ENCODE assay signal across 8 mouse cellular contexts in the genomic region with DNA sequence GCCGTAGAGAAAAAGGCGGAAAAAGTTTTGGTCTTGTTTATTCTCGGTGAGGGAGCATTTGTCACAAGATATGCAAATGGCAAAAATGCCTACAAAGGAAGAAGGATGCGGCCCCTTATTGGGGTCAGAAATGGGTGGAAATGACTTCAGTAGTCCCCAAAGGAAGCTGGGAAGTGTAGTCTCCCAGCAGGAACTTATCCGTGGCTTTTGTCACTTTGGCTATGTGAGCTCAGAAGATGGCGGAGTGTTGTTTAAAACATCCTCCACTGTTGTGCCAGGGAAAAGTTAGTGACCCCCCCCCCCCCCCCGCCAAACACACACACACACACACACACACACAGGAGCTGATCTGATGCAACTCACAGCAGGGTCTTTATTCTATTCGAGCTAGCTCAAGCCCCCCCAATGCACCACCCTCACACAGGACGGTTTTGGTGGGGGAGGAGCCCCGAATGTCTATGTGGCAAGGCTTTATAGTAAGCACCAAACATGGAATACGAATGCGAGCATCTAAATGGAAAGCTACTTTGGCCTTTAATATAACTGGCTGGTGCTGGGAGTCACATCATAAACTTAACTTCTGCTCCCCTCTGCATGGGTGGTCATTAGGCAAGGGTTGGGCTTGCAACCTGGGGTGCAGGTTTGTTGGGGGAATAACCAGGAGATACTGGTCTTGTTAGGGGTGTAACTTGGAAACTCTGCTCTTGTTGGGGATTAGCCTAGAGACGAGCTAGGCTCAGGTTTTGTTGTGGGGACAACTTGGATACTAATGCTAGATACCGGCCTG. TPM values are rescaled to one million over a fixed set of nuclear protein-coding genes. Genes with fewer than 3 reads are reported as not detected.
A peak's percentile ranks its signal among the peaks of the same experiment; 100 is the strongest.
DNase-seq lines count a peak whose midpoint lies in the region; ATAC-seq and TF ChIP-seq lines count a peak whose summit lies in the region.

No protein-coding gene starts in this region.

- no peaks in the 10 kb centered on the region for H3K9me3 ChIP-seq in intestine, embryonic 16.5 days (ENCODE audit: control insufficient read depth, low read length)
- no peaks in the 10 kb centered on the region for H3K9me3 ChIP-seq in limb, embryonic 10.5 days (replicated peaks)

- 29% methylated on average over 13 of the region's 14 CpGs for WGBS in intestine, embryonic 16.5 days
- 38% methylated on average over 14 of the region's 14 CpGs for WGBS in limb, embryonic 10.5 days

- peaks cover 6% of the 10 kb centered on the region; the same call in 1 of the 2 replicates for H3K4me1 ChIP-seq in intestine, embryonic 16.5 days (ENCODE audit: control insufficient read depth, insufficient read depth, low read length)
- H3K4me1 ChIP-seq in limb, embryonic 10.5 days = peaks cover 21% of the 10 kb centered on the region
- H3K4me1 ChIP-seq in testis, adult 2 months (ENCODE audit: control insufficient read depth, insufficient read depth, low read length) = peaks cover 16% of the 10 kb centered on the region

- H3K27me3 ChIP-seq in intestine, embryonic 16.5 days (replicated peaks; ENCODE audit: control insufficient read depth, insufficient read depth, low read length) = no peaks in the 10 kb centered on the region
- no peaks in the 10 kb centered on the region for H3K27me3 ChIP-seq in limb, embryonic 10.5 days (ENCODE audit: low read depth, poor library complexity, severe bottlenecking)
- H3K27me3 ChIP-seq in testis, adult 2 months (ENCODE audit: control insufficient read depth, insufficient read depth, low read length) = no peaks in the 10 kb centered on the region

- peak; percentile 83 for DNase-seq in embryo, embryonic 10 days (ENCODE audit: low spot score)
- no peak for DNase-seq in embryo, embryonic 9.5 days (ENCODE audit: extremely low spot score)
- DNase-seq in cerebellum, adult 18-20 months = peak; percentile 68 to 83
- DNase-seq in frontal cortex, postnatal 10 days (ENCODE audit: low spot score in 2 of 2) = peak; percentile 52 to 61
- DNase-seq in limb, embryonic 10.5 days (ENCODE audit: low spot score) = peak; percentile 48

- H3K4me2 ChIP-seq in intestine, embryonic 16.5 days (ENCODE audit: low read depth, low read length) = peak overlapping the region; percentile 77

- H3K9ac ChIP-seq in intestine, embryonic 16.5 days (ENCODE audit: low read depth, low read length) = peak overlapping the region; percentile 69

- H3K27ac ChIP-seq in intestine, embryonic 16.5 days (ENCODE audit: low read length) = peak overlapping the region; percentile 92
- peak overlapping the region; percentile 93 for H3K27ac ChIP-seq in limb, embryonic 10.5 days
- peak overlapping the region; percentile 99 for H3K27ac ChIP-seq in testis, adult 2 months (ENCODE audit: control insufficient read depth, insufficient read depth, low read depth, low read length)

- peak overlapping the region; percentile 55 for H3K4me3 ChIP-seq in intestine, embryonic 16.5 days (ENCODE audit: low read length)
- H3K4me3 ChIP-seq in limb, embryonic 10.5 days = peak overlapping the region; percentile 62
- peak overlapping the region; percentile 95 for H3K4me3 ChIP-seq in testis, adult 2 months (ENCODE audit: control insufficient read depth, low read depth, low read length)

- peak; percentile 82 for ATAC-seq in intestine, embryonic 16.5 days
- ATAC-seq in megakaryocyte-erythroid progenitor cell, adult 5-6 weeks (replicated peaks; ENCODE audit: low FRiP score, low TSS enrichment, poor library complexity, severe bottlenecking) = peak; percentile 39

- H3K36me3 ChIP-seq in intestine, embryonic 16.5 days (ENCODE audit: control insufficient read depth, insufficient read depth, low read length) = no peaks in the 10 kb centered on the region
- peaks cover 12% of the 10 kb centered on the region for H3K36me3 ChIP-seq in limb, embryonic 10.5 days
- no peaks in the 10 kb centered on the region; the same call in 1 of the 2 replicates for H3K36me3 ChIP-seq in testis, adult 2 months (ENCODE audit: control insufficient read depth, insufficient read depth, low read length)

- TF ChIP-seq POLR2A in testis, adult 2 months (IDR thresholded peaks at IDR 0.05; ENCODE audit: control insufficient read depth, low read depth, low read length) = no peak

- TF ChIP-seq CTCF in testis, adult 2 months (IDR thresholded peaks at IDR 0.05; ENCODE audit: control insufficient read depth, insufficient read depth, insufficient replicate concordance, low read depth, low read length) = no peak

RNA-seq across cellular contexts. Expression of gene Lrrc61, which starts 0.7 kb away (rescaled TPM):
- 10.4 and 12.5 TPM in 2 replicates for polyA plus RNA-seq in intestine, embryonic 16.5 days (2015; fragmentation: Nextera tagmentation; extraction: Ambion mirVana)
- polyA plus RNA-seq in limb, embryonic 10.5 days (2016; fragmentation: Nextera tagmentation; extraction: Ambion mirVana) = 13.1 and 17.2 TPM in 2 replicates
- total RNA-seq in megakaryocyte-erythroid progenitor cell, adult 5-6 weeks (2014; fragmentation: Nextera tagmentation) = 8.7 and 17.0 TPM in 2 replicates
- 1.8 and 3.3 TPM in 2 replicates for total RNA-seq in megakaryocyte-erythroid progenitor cell, adult 5-6 weeks (2017)
- 54.3 and 54.4 TPM in 2 replicates for polyA plus RNA-seq in testis, adult 2 months (2012; rRNA removed)

RNA-seq across cellular contexts. Expression of gene Rarres2, which starts 17.3 kb away (rescaled TPM):
- polyA plus RNA-seq in intestine, embryonic 16.5 days (2015; fragmentation: Nextera tagmentation; extraction: Ambion mirVana) = 105 and 109 TPM in 2 replicates
- 6.1 and 7.3 TPM in 2 replicates for polyA plus RNA-seq in limb, embryonic 10.5 days (2016; fragmentation: Nextera tagmentation; extraction: Ambion mirVana)
- not detected in 2 replicates for total RNA-seq in megakaryocyte-erythroid progenitor cell, adult 5-6 weeks (2014; fragmentation: Nextera tagmentation)
- 0.05 TPM in 1 of 2 replicates, not detected in the other for total RNA-seq in megakaryocyte-erythroid progenitor cell, adult 5-6 weeks (2017)
- 10.5 and 11.0 TPM in 2 replicates for polyA plus RNA-seq in testis, adult 2 months (2012; rRNA removed)

RNA-seq across cellular contexts. Expression of gene Atp6v0e2, which starts 17.9 kb away (rescaled TPM):
- polyA plus RNA-seq in intestine, embryonic 16.5 days (2015; fragmentation: Nextera tagmentation; extraction: Ambion mirVana) = 25.1 and 26.0 TPM in 2 replicates
- polyA plus RNA-seq in limb, embryonic 10.5 days (2016; fragmentation: Nextera tagmentation; extraction: Ambion mirVana) = 4.6 and 4.8 TPM in 2 replicates
- not detected in 2 replicates for total RNA-seq in megakaryocyte-erythroid progenitor cell, adult 5-6 weeks (2014; fragmentation: Nextera tagmentation)
- total RNA-seq in megakaryocyte-erythroid progenitor cell, adult 5-6 weeks (2017) = not detected in 2 replicates
- polyA plus RNA-seq in testis, adult 2 months (2012; rRNA removed) = 18.7 and 20.4 TPM in 2 replicates

RNA-seq across cellular contexts. Expression of gene Gm45021, which starts 34.1 kb away (rescaled TPM):
- not detected in 2 replicates for polyA plus RNA-seq in intestine, embryonic 16.5 days (2015; fragmentation: Nextera tagmentation; extraction: Ambion mirVana)
- not detected in 2 replicates for polyA plus RNA-seq in limb, embryonic 10.5 days (2016; fragmentation: Nextera tagmentation; extraction: Ambion mirVana)
- total RNA-seq in megakaryocyte-erythroid progenitor cell, adult 5-6 weeks (2014; fragmentation: Nextera tagmentation) = not detected in 2 replicates
- total RNA-seq in megakaryocyte-erythroid progenitor cell, adult 5-6 weeks (2017) = not detected in 2 replicates
- not detected in 2 replicates for polyA plus RNA-seq in testis, adult 2 months (2012; rRNA removed)

RNA-seq across cellular contexts. Expression of gene Repin1, which starts 38.4 kb away (rescaled TPM):
- polyA plus RNA-seq in intestine, embryonic 16.5 days (2015; fragmentation: Nextera tagmentation; extraction: Ambion mirVana) = 22.1 and 22.4 TPM in 2 replicates
- 53.1 and 57.3 TPM in 2 replicates for polyA plus RNA-seq in limb, embryonic 10.5 days (2016; fragmentation: Nextera tagmentation; extraction: Ambion mirVana)
- 9.7 and 17.1 TPM in 2 replicates for total RNA-seq in megakaryocyte-erythroid progenitor cell, adult 5-6 weeks (2014; fragmentation: Nextera tagmentation)
- total RNA-seq in megakaryocyte-erythroid progenitor cell, adult 5-6 weeks (2017) = 9.8 and 14.7 TPM in 2 replicates
- 16.8 and 17.8 TPM in 2 replicates for polyA plus RNA-seq in testis, adult 2 months (2012; rRNA removed)
